Mouse (Mus musculus) liver, embryonic 14.5 days (tissue): ENCODE measurements around the gene Mrps34. TPM values are rescaled to one million over a fixed set of nuclear protein-coding genes. Genes with fewer than 3 reads are reported as not detected.

Source experiments
- ATAC-seq: fragments of 200-750 bp; cut with Nextera tagmentation; 2 replicates; pipeline ENCODE4 v1.8.0; 2017; ENCODE audit warnings: moderate number of reproducible peaks, mild to moderate bottlenecking, moderate library complexity; ENCODE audit not compliant: insufficient read depth
- DNase-seq, 3 experiments: peaks; one replicate each; pipeline ENCODE4 v3.0.0-alpha.2; 2012 to 2013; ENCODE audit warnings: low read depth in 3 of 3, low spot score in 3 of 3
- H3K27ac ChIP-seq: fragments of 300-500 bp; sonication (generic); 2 replicates; pipeline ENCODE4 v1.5.1; 2014; ENCODE audit warnings: moderate library complexity, mild to moderate bottlenecking, control low read depth, inconsistent platforms
- H3K27me3 ChIP-seq: fragments of 300-500 bp; sonication (generic); 2 replicates; pipeline ENCODE4 v1.6.1; 2014; ENCODE audit warnings: mild to moderate bottlenecking, low read length, moderate library complexity; ENCODE audit not compliant: control insufficient read depth, insufficient read depth
- H3K36me3 ChIP-seq: fragments of 300-500 bp; sonication (generic); replicated peaks from 2 replicates; pipeline ENCODE4 v1.6.1; 2014; ENCODE audit warnings: low read depth; ENCODE audit not compliant: control insufficient read depth, insufficient read depth
- H3K4me1 ChIP-seq, 2 experiments: fragments of 200-500 bp in 1 of 2; fragments of 300-500 bp in 1 of 2; sonication (generic) in 1 of 2; replicated peaks; 2 replicates each; pipeline ENCODE4 v1.6.1; 2012 to 2014; ENCODE audit warnings: antibody characterized with exemption in 1 of 2, inconsistent platforms in 1 of 2, low read length in 1 of 2; ENCODE audit not compliant: control insufficient read depth in 2 of 2, insufficient read depth in 2 of 2
- H3K4me2 ChIP-seq: fragments of 300-500 bp; sonication (generic); 2 replicates; pipeline ENCODE4 v1.6.1; 2014; ENCODE audit warnings: low read depth, mild to moderate bottlenecking, control low read depth, moderate library complexity
- H3K4me3 ChIP-seq, 2 experiments: fragments of 200-500 bp in 1 of 2; fragments of 300-500 bp in 1 of 2; sonication (generic) in 1 of 2; 2 replicates each; pipeline ENCODE4 v1.5.1; 2012 to 2014; ENCODE audit warnings: low read depth in 2 of 2, low read length in 2 of 2, mild to moderate bottlenecking in 2 of 2, control low read depth in 1 of 2, inconsistent platforms in 1 of 2, moderate library complexity in 1 of 2; ENCODE audit not compliant: insufficient read depth in 1 of 2
- H3K9ac ChIP-seq: fragments of 300-500 bp; sonication (generic); replicated peaks from 2 replicates; pipeline ENCODE4 v1.6.1; 2014; ENCODE audit warnings: mild to moderate bottlenecking, control low read depth, moderate library complexity
- H3K9me3 ChIP-seq: fragments of 300-500 bp; sonication (generic); 2 replicates; pipeline ENCODE4 v1.6.1; 2016; ENCODE audit warnings: low read length, mixed read lengths; ENCODE audit not compliant: control insufficient read depth
- CTCF ChIP-seq: IDR thresholded peaks from 2 replicates; pipeline ENCODE4 v1.5.1; 2016; ENCODE audit warnings: antibody characterized with exemption, low read depth, control low read depth
- EP300 ChIP-seq: IDR thresholded peaks from 2 replicates; pipeline ENCODE4 v1.6.1; 2016; ENCODE audit warnings: antibody characterized with exemption, low read depth
- WGBS: fragments of 180-500 bp; shearing (Covaris S2); extraction: QIAGEN DNeasy Blood & Tissue Kit; methylation state at CpG from one replicate; pipeline ENCODE4 v1.1.7; 2014; ENCODE audit not compliant: insufficient replicate concordance; 5-methylcytosine and 5-hydroxymethylcytosine counted together
- polyA plus RNA-seq, 2 experiments: library from polyadenylated mRNA; depleted of rRNA in 1 of 2; stranded (reverse) in 1 of 2; unstranded in 1 of 2; fragments of >200 nt; fragmentation: Nextera tagmentation in 1 of 2; extraction: Ambion mirVana in 1 of 2; gene quantifications; 2 replicates each; pipeline versions ENCODE4 v1.2.1 to v1.2.3; 2012 to 2014

Mrps34 gene
- polyA plus RNA-seq, 2 experiments, result 43.5 to 49.2 TPM

- no peak overlapping the region for H3K4me3 ChIP-seq
- peaks cover 12 to 17% of the 10 kb centered on the region in 2 experiments for H3K4me1 ChIP-seq
- 84% methylated on average over 19 of the region's 19 CpGs for WGBS
- no peak for ATAC-seq
- no peak overlapping the region for H3K4me2 ChIP-seq
- H3K36me3 ChIP-seq, result peaks cover 49% of the 10 kb centered on the region
- no peak for TF ChIP-seq EP300
- TF ChIP-seq CTCF, result no peak
- H3K27me3 ChIP-seq, result no peaks in the 10 kb centered on the region
- no peak for DNase-seq
- H3K27ac ChIP-seq, result no peak overlapping the region
- H3K9ac ChIP-seq, result no peak overlapping the region
- no peaks in the 10 kb centered on the region for H3K9me3 ChIP-seq
Observed at GRCm38 (mm10) chr17:24890151-24891092, 4.5 kb upstream of the Mrps34 start.

- DNase-seq (no peak), ATAC-seq (no peak)
- Histone ChIP-seq H3K9me3 (no peaks in the 10 kb centered on the region), H3K4me1 (peaks cover 18 to 21% of the 10 kb centered on the region in 2 experiments), H3K4me2 (no peak overlapping the region), H3K36me3 (peaks cover 49% of the 10 kb centered on the region), H3K9ac (no peak overlapping the region), H3K4me3 (no peak overlapping the region), H3K27me3 (no peaks in the 10 kb centered on the region), H3K27ac (no peak overlapping the region)
- no peak for TF ChIP-seq EP300
- no peak for TF ChIP-seq CTCF
- WGBS, result 91% methylated on average over 13 of the region's 13 CpGs
Observed at GRCm38 (mm10) chr17:24891321-24891720, 3.6 kb upstream of the Mrps34 start.

GRCm38 (mm10) chr17:24892785-24893184 is 2.1 kb upstream of the Mrps34 start:
- H3K9me3 ChIP-seq, result no peaks in the 10 kb centered on the region
- H3K27ac ChIP-seq, result no peak overlapping the region
- H3K9ac ChIP-seq, result no peak overlapping the region
- 89% methylated on average over 12 of the region's 12 CpGs for WGBS
- H3K27me3 ChIP-seq, result no peaks in the 10 kb centered on the region
- H3K4me1 ChIP-seq, result peaks cover 18 to 21% of the 10 kb centered on the region in 2 experiments
- H3K4me2 ChIP-seq, result no peak overlapping the region
- H3K4me3 ChIP-seq, result no peak overlapping the region
- H3K36me3 ChIP-seq, result peaks cover 53% of the 10 kb centered on the region
- TF ChIP-seq EP300 (no peak), CTCF (no peak)
- no peak for DNase-seq
- ATAC-seq, result no peak

GRCm38 (mm10) chr17:24893276-24893675 is 1.6 kb upstream of the Mrps34 start:
- Histone ChIP-seq H3K36me3 (peaks cover 53% of the 10 kb centered on the region), H3K4me2 (no peak overlapping the region)

More at GRCm38 (mm10) chr17:24893276-24893675, 1.6 kb upstream of the Mrps34 start:
- Histone ChIP-seq H3K27ac (no peak overlapping the region), H3K9me3 (no peaks in the 10 kb centered on the region), H3K27me3 (no peaks in the 10 kb centered on the region), H3K4me3 (no peak overlapping the region), H3K4me1 (peaks cover 13 to 17% of the 10 kb centered on the region in 2 experiments; a peak in 3 of 4 replicates), H3K9ac (no peak overlapping the region)
- no peak for ATAC-seq
- TF ChIP-seq CTCF, result no peak
- TF ChIP-seq EP300, result no peak
- WGBS, result 92% methylated on average over 2 of the region's 2 CpGs
- DNase-seq, result no peak
